Mouse (Mus musculus): ENCODE measurements around the gene Dpp6. TPM values are rescaled to one million over a fixed set of nuclear protein-coding genes. Genes with fewer than 3 reads are reported as not detected.

The Dpp6 gene
- total RNA-seq, 2 experiments from 2014 or later = 0.25 to 0.49 TPM

DNA sequence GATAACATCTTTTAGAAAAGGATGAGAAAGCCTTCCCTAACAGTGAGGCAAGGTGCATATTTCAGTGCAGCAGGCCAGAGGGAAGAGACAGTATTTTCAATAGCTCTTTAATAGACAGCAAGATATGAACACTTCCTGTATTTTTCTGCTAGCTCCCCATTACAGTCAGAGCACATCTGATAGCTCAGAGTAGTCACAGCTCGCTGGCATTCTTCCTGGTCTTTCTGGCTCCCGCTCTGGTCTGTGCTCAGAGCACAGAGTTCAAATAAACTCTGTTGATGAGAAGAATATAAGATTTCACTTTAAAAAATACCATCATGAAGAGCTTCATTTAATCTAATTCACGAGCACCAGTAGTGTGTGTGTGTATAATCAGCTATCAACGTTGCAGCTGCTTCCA, 249.8 kb downstream of the Dpp6 start:
- no peak for DNase-seq

DNA sequence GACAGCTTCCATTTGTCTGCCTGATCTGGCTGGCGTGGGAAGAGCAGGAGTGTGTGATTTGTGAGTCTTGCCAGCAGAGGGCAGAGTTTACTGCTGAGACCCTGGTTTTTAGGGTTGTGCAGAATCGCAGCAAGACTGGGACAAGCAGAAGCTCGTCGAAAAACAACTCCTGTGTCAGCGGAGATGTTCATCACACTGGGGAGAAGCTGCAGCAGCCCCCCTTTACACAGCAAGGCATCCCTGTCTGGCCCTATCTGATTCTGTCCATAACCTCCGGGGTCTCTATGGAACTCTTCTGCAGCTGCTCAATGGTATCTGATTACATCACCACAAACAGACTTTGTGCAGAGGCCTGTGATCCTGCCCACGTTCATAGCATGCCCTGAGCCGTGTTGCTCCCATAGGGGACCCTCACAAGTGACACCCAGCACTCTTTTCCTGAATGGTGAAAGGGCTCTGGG, 258.2 kb downstream of the Dpp6 start:
- DNase-seq = peak; percentile 8 to 36

DNA sequence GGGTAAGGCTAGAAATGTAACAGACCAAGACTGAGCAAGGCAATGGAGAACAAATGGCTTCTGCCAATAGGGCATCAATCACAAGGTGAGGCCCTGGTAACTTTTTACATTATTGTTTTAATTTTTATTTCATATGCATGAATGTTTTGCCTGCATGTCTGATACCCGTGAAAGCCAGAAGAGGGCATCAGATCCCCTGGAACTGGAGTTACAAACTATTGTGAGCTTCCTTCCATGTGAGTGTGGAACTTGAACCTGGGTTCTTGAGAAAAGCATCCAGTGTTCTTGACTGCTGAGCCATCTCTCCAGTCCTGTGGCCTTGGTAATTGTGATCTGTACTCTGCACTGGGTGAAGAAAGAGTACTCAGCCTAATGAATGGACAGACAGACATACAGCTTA, 259.0 kb downstream of the Dpp6 start:
- no peak for DNase-seq

DNA sequence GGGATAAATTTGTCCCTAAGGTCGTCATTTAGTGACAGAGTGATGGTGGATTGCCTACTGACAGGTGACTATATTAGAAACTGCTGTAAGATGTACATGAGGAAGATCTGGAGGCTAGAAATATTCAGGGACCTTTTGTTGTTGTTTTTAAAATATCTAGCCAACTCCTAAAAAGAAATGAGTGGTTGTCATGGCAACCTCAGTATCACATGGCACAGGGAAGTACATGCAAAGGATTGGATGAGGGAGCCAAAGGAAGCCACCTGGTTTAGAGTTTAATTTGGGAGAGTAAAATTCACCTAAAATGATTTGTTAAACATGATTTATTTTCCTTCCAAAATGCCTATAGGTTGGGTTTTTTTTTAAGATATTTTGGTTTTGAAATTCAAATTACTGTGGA, 260.8 kb downstream of the Dpp6 start:
- no peak for DNase-seq

DNA sequence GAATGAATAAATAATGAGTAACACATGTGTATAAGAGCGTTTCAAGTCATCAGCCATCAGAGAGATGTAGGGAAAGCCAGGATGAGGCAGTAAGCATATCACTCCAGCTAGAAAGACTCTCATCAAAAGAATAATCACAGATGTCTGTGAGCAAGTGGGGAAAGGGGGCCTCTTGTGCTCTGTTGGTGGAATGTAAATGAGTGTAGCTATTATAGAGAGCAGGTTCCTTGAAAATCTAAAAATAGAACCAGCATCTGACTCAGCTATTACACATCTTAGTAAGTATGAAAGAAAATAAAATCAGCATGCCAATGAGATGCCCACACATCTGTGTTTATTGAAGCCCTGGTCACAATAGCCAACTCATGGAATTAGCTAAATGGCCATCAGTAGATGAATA, 264.3 kb downstream of the Dpp6 start:
- no peak for DNase-seq

DNA sequence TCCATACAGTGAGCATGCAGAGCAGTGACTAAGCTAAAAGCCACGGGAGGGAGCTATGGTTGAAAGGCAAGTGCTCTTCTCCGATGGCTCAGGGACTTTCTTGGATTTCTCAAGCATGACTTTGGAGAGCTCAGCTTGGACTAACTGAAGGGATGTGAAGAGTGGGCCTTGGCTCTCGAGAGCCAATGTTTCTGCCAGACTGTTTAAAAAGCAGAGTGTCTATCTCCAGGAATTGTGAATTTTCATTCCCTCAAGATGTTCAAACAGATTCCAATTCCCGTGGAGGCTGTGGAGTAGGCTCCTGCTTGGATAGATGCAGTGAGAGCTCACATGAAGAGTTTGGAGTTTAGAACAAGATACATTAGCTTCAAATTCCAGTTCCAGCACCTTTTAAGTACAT, 266.8 kb downstream of the Dpp6 start:
- no peak for DNase-seq

DNA sequence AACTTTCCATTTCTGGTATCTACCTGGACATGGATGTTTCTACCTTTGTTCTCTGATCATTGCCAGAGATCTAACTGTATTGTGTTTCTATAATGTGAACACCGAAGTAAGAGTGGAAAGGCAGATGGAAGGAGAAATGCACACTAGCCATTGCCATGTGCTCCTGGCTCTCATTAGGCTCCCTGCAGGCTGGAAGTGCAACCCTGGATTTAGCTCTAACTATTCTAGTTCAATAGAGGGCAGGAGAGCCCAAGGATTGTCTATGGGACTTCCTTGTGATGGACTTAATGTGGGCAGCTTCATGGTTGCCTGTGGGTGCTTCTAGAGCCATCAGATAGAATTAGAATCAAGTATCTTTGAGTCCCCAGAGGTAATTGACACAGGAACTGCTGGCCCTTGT, 291.2 kb downstream of the Dpp6 start:
- DNase-seq = no peak

DNA sequence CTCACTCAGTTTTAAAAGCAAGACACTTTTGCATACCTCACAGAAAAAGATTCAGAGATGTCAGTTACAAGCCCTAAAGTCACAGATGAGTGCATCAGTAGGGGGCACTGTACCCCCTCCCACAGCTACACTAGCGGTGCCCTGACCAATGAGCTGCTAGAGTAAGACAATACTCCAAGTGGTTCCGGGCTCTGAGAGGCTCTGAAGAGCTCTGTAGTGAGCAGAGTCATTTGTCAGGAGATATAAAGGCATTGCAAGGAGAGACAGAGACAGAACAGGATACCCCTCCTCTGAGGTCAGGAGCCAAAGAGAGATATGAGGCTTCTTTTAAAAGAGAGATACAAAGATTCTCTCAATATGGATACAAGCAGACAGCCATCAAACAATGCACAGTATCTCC, 305.5 kb downstream of the Dpp6 start:
- no peak for DNase-seq

DNA sequence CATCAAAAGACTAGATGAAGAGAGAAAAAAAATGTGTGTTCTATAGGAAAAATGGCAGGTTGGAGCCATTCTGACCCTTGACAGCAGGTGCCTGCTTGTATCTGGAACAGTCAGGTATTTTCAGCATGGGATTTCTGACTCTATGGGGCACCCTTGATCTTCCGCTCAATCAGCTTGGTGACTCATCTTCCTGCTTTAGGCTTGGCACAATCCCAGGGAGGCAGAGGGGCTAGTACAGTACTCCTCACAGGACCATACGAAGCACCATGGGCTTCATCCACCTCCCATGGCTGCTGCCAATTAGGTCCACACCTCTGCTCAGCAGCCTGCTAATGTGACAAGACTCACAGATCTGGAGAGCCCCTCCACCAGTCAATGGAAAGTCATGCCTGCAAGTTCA, 305.9 kb downstream of the Dpp6 start:
- no peak for DNase-seq

DNA sequence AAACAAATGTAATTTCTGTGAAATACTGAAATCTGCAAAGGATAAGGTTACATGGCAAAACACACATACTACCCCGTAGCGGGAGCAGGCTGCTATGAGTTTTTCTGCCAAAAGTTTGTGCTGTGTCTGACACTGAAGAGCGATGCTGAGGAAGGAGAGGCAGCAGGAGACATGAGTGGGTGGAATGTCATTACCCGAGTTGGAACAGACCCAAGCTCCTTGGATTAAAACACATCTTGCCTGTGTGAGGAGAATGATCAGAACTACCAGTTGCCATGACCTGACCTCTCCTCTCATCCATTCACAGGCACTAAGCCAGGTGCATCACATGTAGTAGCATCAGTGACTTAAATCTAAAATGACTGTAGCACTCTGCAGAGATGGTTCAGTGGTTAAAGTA, 309.0 kb downstream of the Dpp6 start:
- no peak for DNase-seq

DNA sequence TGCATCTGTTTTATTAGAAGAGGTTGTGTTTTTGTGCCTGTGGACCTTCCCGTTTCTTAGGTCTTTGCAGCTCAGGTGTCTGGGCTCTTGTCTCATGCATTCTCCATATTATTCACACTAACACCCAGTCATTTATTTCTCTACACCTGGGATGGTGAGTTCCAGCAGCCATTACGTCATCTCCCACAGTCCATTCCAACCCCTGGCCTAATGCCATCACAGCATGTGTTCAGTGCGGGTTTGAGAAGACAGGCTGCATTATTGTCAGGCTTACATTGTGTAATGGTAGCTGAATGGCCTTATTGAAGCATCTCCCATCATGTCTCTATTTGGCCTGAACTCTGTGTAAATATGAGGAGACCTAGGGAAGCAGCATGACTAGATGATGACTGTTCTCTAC, 316.2 kb downstream of the Dpp6 start:
- no peak for DNase-seq

DNA sequence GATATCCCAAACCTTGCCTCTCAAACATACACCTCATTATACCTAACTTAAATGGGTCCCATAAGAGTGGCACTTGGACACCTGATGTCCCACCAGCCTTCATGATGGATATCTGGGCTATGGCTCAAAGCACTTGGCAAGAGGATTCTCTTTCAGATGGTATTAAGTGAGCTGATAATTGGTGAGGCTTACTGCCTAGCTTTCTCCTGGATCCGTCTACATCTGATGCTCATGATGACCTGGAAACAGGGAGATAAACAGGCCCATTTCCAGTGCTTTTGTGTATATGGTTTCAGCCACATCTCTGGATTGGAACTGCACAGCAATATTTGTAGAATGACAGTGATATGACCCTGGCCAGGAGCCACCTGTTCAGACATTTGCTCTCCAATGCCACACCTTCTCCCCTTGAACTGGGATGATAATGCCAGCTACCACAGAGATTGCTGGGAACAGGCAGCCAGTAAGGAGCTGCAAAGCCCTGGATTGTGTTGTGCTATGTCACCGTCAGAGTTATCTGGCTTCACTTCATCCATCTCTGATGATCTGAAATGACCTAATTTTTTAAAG, 317.5 kb downstream of the Dpp6 start:
- DNase-seq = no peak

DNA sequence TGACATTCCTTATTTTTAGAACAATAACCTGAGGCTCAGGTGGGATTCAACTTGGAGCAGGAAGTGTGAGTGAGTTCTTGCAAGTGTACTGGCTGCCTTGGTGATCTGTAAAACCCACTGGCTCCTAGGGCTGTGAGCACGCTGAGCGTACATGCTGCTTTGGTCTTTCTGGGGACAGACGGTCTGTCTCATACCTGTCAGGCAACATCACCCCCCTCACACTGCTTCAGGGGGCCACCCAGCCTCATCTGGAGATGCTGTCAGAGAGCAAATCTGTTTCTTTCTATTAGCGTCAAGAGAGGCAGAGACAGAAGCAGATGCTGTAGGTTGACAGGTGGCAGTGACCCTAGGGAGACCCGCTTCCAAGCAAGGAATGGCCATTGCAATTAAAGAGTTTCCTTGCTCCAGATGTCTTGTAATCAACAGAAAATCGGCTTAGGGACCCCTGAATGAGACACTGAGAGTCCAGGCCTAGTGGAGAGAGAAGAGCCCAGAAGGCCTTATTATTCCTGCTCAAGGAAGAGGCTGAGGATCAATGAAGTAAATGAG, 330.5 kb downstream of the Dpp6 start:
- no peak for DNase-seq

DNA sequence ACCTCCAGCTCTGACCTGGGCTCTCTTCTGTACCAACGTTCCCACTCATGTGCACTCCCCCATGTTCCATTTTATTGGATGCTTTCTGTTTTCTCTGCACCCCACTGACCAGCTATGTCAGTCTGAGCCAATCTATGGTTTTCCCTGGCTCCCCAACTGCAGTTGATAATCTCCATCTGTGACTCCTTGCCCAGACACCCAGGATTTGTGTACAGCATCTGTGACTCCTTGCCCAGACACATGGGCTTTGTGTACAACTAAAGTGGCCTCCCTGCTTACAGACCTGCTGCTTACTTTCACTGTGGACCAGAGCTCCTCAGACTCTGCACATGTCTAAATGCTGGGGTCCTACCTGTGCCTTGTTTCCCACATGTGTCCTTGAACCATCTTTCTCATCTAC, 334.0 kb downstream of the Dpp6 start:
- DNase-seq = no peak

DNA sequence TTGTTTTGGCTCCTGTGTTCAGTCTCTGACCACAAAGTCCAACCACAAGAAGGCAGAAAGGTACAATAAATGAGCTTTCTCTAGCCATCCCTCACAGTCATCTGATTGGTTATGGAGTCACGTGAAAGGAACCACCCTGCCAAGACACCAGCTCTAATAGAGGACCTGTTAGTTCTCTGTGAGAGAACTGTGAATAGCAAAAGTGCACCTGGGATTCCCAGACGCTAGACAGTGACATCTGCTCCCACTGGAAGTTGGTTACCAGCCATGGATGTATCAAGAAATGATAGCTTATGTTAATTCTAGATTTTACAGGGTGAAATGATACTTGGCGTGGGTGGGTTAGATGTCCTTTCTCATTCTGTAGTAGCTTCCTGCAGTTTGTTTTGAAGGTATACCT, 338.7 kb downstream of the Dpp6 start:
- no peak for DNase-seq

DNA sequence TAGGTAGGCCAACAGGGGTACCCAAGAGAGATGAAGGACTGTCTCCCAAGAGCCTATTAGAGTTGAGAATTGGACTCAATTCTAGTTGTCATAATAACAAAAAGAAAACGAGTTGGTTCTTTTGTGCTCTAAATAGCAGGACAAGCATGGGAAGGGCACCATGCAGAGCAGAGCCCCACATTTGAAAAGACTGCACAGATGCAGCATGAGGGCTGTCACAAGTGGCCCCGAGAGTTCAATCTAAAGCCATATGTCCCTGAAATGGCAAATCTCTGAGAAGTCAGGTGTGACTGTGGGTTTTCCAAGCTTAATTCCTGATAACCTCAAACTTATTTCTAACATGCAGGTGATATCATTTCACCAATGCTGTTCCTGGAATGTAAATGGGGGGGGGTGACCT, 339.4 kb downstream of the Dpp6 start:
- no peak for DNase-seq

DNA sequence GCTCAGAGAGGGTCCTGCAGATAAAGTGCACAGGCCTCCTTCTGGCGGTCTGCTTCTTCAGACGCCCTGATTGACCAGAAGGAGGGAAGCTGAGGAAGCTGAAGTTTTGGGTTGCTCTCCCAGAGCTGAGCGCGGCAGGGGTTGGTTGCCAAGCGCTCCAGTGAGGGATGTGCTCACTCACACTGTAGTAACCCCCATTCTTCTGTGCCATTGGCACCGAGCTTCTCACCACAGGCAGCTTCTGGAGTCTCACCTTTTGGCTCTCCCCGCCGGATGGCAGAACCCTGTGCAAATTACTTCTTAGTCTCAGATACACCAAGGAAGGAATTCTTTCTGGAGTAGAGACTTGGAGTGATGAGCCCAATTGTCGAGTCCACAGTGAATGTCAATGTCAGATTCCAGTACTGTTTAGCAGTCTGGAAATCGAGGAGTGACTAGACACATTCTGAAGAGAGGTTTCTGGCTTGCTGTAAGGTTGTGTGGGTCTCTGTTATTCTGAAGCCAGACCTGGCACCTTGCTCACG, 344.2 kb downstream of the Dpp6 start:
- DNase-seq = no peak

DNA sequence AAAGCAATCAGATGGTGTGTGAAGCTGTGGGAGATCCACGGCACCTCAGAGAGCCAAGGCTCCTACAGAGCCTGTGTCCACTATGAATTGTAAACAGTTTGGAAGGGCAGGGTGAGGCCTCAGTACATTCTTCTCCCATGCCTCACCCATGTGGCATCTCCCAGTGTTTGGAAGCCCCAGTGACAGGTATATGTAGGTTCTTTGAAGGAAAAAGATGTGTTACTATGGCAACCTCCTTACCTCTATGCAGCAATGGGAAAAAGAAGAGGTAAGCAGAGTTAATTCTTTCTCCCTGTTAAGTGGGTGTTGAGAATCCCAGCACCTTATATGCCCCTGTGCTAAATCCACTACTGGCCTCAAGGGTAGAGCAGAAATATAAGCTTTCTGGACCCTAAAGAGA, 351.5 kb downstream of the Dpp6 start:
- no peak for DNase-seq

DNA sequence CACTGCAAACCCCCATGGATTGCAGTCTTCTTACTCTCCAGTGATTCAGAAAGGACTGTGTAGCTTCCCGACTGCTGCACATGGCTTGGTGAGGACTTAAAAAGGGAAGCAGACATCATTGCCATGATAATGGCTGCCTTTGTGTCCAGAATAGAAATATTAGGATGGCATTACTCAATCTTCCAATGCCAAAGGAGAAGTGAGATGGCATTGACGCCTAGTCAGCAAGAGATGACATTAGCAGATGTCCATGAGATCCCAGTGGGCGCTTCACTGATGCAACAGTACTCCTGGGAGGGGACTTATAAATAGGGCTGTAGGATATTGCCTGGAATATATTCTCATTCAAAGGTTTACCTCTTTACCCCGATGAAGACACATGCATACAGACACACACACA, 368.0 kb downstream of the Dpp6 start:
- peak in 1 of 2 experiments; percentile 17 for DNase-seq

DNA sequence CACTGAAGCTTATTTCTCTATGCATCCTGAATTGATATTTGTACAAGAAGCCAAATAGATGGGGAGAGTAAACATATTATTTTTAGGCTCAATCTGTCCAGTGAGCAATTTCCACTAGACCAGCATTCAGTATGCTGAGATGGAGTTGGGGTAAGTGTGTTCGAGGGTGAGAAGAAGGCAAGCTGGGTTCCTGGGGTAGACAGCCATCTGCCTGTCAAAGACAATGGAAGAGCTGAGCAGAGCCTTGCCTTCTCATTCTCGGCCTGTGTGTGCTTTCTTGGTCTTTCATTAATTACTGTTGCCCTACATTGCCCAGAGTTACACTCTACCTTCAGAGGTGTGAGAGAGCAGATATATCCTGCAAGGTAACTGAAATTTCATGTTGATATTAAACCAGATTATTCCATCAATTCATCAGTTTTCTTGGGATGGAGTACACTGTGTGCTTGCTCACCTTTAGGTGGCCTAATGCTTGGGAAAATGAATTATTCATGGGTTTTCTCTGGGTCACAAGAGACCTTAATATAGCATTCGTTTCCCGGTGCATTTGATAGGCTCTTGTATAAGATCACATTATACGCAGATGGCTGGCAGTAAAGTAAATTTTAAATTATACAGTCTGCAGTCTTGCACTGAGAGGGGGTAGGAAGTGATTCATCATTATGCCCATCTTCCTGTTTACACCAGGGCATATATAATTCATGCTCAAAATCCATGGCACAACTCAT, 374.4 kb downstream of the Dpp6 start:
- DNase-seq = no peak

DNA sequence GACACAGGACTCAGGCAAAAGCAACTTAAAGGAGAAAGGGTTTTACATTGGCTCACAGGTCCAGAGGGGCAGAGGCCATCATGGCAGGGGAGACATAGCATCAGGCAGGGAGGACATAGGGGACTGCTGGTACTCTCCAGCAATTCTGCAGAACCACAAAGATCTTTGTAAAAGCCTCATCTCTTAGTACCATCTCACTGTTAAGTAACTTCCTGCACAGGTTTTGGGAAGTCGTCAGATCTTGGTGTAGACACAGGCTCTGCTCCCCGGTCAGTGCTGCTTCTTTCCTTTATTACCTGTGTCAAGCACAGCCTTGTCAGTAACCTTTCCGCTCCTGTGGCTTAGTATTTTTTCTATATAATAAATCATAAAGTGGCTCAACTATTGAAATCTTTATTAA, 377.2 kb downstream of the Dpp6 start:
- no peak for DNase-seq

DNA sequence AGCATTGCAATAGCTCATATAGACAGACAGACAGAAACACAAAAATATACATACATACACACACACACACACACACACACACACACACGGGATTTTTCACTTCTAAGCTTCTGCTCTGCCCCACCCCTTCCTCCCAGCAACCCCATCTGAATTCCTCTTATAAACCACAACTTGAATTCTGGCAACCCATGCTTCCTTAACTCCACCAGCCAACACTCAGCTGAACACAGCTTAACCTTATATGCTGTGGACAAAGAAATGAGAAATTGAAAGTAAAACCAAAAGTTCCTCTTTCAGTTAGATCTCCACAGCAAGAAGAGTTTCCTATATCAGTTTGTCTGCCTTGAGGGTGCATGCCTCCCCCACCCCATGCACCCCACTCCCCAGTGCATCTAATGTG, 378.0 kb downstream of the Dpp6 start:
- DNase-seq = peak; percentile 2 to 17

DNA sequence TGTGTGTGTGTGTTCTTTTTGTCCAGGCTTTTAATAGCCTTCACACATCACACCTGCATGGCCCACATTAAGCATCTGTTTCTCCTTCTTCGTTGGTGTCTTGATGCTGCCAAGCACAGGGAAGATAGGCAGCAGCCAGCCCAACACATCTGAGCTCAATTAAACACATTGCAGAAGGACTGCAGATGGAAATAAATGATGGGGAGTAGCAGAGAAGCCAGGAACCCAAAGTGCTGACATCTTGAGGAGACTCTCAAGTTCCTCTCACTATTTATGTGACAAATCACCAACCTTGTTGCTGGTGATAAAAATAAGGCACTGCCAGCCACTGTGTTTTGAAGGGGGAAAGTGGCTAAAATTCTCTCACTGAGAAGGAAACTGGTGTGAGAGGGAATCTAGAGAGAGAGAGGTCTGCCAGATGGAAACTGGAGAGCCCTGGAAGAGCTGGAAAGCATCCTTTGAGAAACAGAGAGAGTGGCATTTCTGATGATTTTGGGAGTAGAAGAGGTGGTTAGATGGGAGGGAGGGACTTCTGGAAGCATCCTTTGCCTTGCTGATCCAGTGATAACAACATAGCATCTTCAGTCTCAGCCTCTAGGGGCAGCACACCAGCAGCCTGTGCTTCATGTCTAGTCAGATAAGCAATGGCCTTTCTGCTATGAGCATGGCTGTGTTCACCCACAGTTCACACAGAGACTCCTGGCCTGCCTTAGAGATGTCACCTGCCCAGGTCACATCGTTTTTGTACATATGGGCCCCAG, 383.8 kb downstream of the Dpp6 start:
- no peak for DNase-seq
